Mouse (Mus musculus): ENCODE data around the gene Osbpl10. TPM values are rescaled to one million over a fixed set of nuclear protein-coding genes. Genes with fewer than 3 reads are reported as not detected.

Gene Osbpl10
- polyA plus RNA-seq, 1 experiment from 2014 or later: 4.7 TPM

DNA sequence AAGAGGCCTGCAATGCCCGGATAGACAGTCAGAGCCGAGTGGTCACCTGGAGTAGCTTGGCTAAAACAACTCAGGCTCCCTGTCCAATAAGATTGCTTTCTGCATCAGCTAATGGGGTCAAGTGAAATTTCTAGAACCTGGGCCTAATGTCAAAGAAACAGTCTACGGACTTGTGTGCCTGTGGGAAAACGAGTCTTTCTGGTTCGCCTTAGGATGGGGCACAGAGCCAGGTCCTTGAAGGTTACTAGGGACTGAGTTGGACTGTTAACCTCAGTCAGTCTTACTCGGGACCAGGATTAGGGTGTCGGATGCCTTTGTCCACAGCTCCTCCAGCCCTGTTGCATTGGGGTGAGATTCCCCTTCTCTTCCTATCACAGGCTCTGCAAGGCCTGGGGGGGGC is 218.7 kb downstream of the Osbpl10 start:
- no peak overlapping the region for H3K4me3 ChIP-seq
- H3K9me3 ChIP-seq: no peaks in the 10 kb centered on the region
- H3K9ac ChIP-seq: no peak overlapping the region
- ATAC-seq (ENCODE audit: low FRiP score, low read depth): no peak
- no peak overlapping the region for H3K4me2 ChIP-seq
- H3K4me1 ChIP-seq (replicated peaks): no peaks in the 10 kb centered on the region
- WGBS: 77% methylated on average over 7 of the region's 7 CpGs
- H3K36me3 ChIP-seq: no peaks in the 10 kb centered on the region
- no peak overlapping the region for H3K27ac ChIP-seq (replicated peaks)
- H3K27me3 ChIP-seq: no peaks in the 10 kb centered on the region

GRCm38 (mm10) chr9:115200166-115200862 is 221.9 kb downstream of the Osbpl10 start:
- no peaks in the 10 kb centered on the region for H3K9me3 ChIP-seq
- H3K9ac ChIP-seq: no peak overlapping the region
- H3K36me3 ChIP-seq: no peaks in the 10 kb centered on the region
- 90% methylated on average over 15 of the region's 15 CpGs for WGBS
- no peak overlapping the region for H3K4me2 ChIP-seq
- H3K4me1 ChIP-seq (replicated peaks): no peaks in the 10 kb centered on the region; the same call in 1 of the 2 replicates
- no peak for ATAC-seq (ENCODE audit: low FRiP score, low read depth)
- H3K4me3 ChIP-seq: no peak overlapping the region
- no peak overlapping the region for H3K27ac ChIP-seq (replicated peaks)
- no peaks in the 10 kb centered on the region for H3K27me3 ChIP-seq

GRCm38 (mm10) chr9:115201264-115201663 is 222.9 kb downstream of the Osbpl10 start:
- ATAC-seq (ENCODE audit: low FRiP score, low read depth): no peak
- Histone ChIP-seq H3K4me2 (no peak overlapping the region), H3K27ac (replicated peaks) (no peak overlapping the region), H3K27me3 (no peaks in the 10 kb centered on the region), H3K4me1 (replicated peaks) (peaks cover 8% of the 10 kb centered on the region; the same call in 1 of the 2 replicates), H3K4me3 (no peak overlapping the region), H3K9me3 (no peaks in the 10 kb centered on the region), H3K36me3 (no peaks in the 10 kb centered on the region), H3K9ac (no peak overlapping the region)
- WGBS: 93% methylated on average over 6 of the region's 6 CpGs

- H3K4me3 ChIP-seq: no peak overlapping the region
- no peaks in the 10 kb centered on the region for H3K27me3 ChIP-seq
- no peaks in the 10 kb centered on the region for H3K9me3 ChIP-seq
- no peak for ATAC-seq (ENCODE audit: low FRiP score, low read depth)
- no peak overlapping the region for H3K27ac ChIP-seq (replicated peaks)
- H3K36me3 ChIP-seq: no peaks in the 10 kb centered on the region
- no peak overlapping the region for H3K9ac ChIP-seq
- H3K4me2 ChIP-seq: no peak overlapping the region
- H3K4me1 ChIP-seq (replicated peaks): peaks cover 9% of the 10 kb centered on the region; the same call in 1 of the 2 replicates
- 53% methylated on average over 6 of the region's 6 CpGs for WGBS
Measured at GRCm38 (mm10) chr9:115203136-115203535, 224.8 kb downstream of the Osbpl10 start.

DNA sequence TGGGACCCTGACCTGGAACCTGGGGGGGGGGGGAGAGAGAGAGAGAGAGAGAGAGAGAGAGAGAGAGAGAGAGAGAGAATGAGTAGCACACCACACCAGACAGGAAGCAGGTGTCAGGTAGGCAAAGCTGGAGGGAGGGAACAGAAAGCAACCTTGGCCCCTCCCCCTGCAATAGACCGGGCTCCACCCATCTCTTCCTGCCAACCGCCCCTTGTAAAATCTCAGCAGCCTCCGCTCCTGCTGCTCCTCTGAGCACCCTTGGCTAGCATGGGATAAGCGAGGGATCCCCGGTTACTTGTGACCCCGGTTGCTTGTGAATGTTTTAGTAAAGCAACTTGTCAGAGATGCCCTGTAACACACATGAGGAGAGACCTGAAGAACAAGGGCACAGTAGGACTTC is 227.1 kb downstream of the Osbpl10 start:
- Histone ChIP-seq H3K4me2 (no peak overlapping the region), H3K4me3 (no peak overlapping the region), H3K9me3 (no peaks in the 10 kb centered on the region), H3K27ac (replicated peaks) (no peak overlapping the region), H3K9ac (no peak overlapping the region), H3K27me3 (no peaks in the 10 kb centered on the region), H3K36me3 (no peaks in the 10 kb centered on the region), H3K4me1 (replicated peaks) (peaks cover 9% of the 10 kb centered on the region; the same call in 1 of the 2 replicates)
- no peak for ATAC-seq (ENCODE audit: low FRiP score, low read depth)
- 22% methylated on average over 6 of the region's 6 CpGs for WGBS

DNA sequence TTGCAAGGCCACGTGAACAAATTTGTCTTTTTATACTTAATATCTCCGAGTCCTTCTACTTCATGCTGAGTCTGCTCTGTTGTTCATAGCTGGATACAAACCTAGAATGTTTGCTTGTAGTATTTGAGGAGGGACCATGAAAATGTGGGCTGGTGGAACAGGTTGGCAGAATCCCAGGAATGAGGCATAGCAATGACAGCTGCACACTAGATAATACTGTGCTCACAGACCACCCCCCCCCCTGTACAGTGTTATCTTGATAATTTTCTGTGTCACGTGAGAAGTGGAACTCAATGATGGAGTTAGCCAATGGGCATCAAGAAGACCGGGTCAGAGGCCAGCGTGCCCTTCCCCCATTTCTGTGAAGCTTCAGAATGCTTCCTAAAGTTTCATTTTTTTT is 227.8 kb downstream of the Osbpl10 start:
- Histone ChIP-seq H3K27me3 (no peaks in the 10 kb centered on the region), H3K27ac (replicated peaks) (no peak overlapping the region), H3K4me1 (replicated peaks) (peaks cover 9% of the 10 kb centered on the region; the same call in 1 of the 2 replicates), H3K4me2 (no peak overlapping the region), H3K4me3 (no peak overlapping the region), H3K9me3 (no peaks in the 10 kb centered on the region), H3K36me3 (no peaks in the 10 kb centered on the region), H3K9ac (no peak overlapping the region)
- no peak for ATAC-seq (ENCODE audit: low FRiP score, low read depth)
- WGBS: 55% methylated on average over 5 of the region's 5 CpGs

DNA sequence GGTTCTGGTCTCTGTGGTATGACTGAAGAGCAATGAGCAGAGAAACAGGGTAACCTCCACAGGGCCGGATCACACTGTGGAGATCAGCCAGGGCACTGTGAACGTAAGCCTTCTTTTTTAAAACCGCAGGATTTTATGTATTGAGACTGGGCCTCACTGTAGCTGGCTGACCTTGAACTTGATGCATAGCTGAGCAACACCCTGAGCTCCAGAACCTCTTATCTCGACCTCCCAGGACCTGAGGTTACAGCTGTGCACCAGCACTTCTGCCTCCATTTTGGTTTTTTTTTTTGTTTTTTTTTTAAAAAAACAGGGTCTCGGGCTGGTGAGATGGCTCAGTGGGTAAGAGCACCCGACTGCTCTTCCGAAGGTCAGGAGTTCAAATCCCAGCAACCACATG is 231.4 kb downstream of the Osbpl10 start:
- ATAC-seq (ENCODE audit: low FRiP score, low read depth): no peak
- H3K4me3 ChIP-seq: no peak overlapping the region
- H3K4me2 ChIP-seq: no peak overlapping the region
- no peaks in the 10 kb centered on the region for H3K9me3 ChIP-seq
- H3K4me1 ChIP-seq (replicated peaks): peaks cover 13% of the 10 kb centered on the region
- WGBS: 85% methylated on average over 7 of the region's 7 CpGs
- no peaks in the 10 kb centered on the region for H3K27me3 ChIP-seq
- no peak overlapping the region for H3K9ac ChIP-seq
- no peak overlapping the region for H3K27ac ChIP-seq (replicated peaks)
- H3K36me3 ChIP-seq: no peaks in the 10 kb centered on the region

DNA sequence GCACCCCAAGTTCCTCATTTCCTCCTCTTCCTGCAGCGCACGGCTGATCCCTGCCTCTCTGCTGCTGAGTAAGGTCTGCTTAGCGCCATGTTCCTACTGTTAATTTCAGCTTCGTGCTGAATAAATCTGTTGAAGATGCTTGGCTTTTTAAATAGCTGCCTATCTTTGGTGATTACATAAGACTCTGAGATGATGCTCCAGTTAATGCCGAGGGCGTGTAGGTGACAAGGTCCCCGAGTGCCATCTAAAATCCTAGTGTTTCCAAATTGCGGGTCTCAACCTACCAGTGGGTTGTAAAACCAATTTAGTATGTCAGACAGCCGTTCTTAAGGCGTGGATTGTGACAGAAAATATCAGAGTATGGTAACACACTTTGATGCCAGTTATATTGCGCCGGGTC is 232.2 kb downstream of the Osbpl10 start:
- 81% methylated on average over 12 of the region's 12 CpGs for WGBS
- Histone ChIP-seq H3K36me3 (no peaks in the 10 kb centered on the region), H3K9me3 (no peaks in the 10 kb centered on the region), H3K4me1 (replicated peaks) (peaks cover 19% of the 10 kb centered on the region), H3K27ac (replicated peaks) (no peak overlapping the region), H3K27me3 (no peaks in the 10 kb centered on the region), H3K9ac (no peak overlapping the region), H3K4me3 (no peak overlapping the region), H3K4me2 (no peak overlapping the region)
- no peak for ATAC-seq (ENCODE audit: low FRiP score, low read depth)

GRCm38 (mm10) chr9:115213755-115214264 is 235.4 kb downstream of the Osbpl10 start:
- WGBS: 87% methylated on average over 5 of the region's 5 CpGs
- no peak overlapping the region for H3K9ac ChIP-seq
- ATAC-seq (ENCODE audit: low FRiP score, low read depth): no peak

GRCm38 (mm10) chr9:115214572-115215571 is 236.5 kb downstream of the Osbpl10 start:
- Histone ChIP-seq H3K4me2 (no peak overlapping the region), H3K27me3 (no peaks in the 10 kb centered on the region), H3K27ac (replicated peaks) (no peak overlapping the region), H3K9ac (no peak overlapping the region), H3K4me3 (no peak overlapping the region), H3K36me3 (no peaks in the 10 kb centered on the region), H3K9me3 (no peaks in the 10 kb centered on the region), H3K4me1 (replicated peaks) (peaks cover 14% of the 10 kb centered on the region)
- WGBS: 31% methylated on average over 7 of the region's 7 CpGs
- ATAC-seq (ENCODE audit: low FRiP score, low read depth): no peak

More at GRCm38 (mm10) chr9:115213755-115214264, 235.4 kb downstream of the Osbpl10 start:
- H3K9me3 ChIP-seq: no peaks in the 10 kb centered on the region
- no peak overlapping the region for H3K4me2 ChIP-seq
- no peaks in the 10 kb centered on the region for H3K36me3 ChIP-seq
- no peaks in the 10 kb centered on the region for H3K27me3 ChIP-seq
- no peak overlapping the region for H3K27ac ChIP-seq (replicated peaks)
- H3K4me1 ChIP-seq (replicated peaks): peaks cover 14% of the 10 kb centered on the region
- H3K4me3 ChIP-seq: no peak overlapping the region

DNA sequence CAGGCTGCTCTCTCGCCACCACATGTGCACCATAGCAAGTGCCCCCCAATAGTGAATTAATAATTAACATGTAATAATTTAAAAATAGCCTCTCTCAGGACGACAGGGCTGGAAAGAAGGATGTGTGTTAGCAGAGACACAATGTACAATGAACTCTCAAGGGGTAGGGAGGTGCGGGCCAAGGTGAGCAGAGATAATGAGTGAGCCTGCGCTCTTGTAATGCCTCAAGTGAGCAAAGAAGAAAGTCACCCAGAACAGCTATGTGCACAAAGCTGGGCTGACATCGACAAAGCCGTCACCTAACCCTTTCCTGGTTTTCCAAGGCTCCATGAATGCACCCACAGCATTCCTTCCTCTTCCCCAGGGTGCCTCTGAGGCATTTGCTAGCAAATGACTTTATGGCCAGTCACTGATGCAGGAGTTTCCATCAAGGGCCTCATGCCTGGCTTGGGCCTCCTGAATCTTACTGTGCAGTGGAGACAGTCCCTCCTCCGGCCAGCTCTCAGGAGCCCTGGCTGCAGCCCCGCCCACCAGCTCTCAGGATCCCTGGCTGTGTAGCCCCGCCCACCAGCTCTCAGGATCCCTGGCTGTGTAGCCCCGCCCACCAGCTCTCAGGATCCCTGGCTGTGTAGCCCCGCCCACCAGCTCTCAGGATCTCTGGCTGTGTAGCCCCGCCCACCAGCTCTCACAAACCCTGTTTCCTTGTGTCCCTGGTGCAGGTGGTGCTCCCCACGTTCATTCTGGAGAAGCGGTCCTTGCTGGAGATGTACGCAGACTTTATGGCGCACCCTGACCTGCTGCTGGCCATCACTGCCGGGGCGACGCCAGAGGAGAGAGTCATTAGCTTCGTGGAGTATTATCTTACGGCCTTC is 237.7 kb downstream of the Osbpl10 start:
- Histone ChIP-seq H3K36me3 (no peaks in the 10 kb centered on the region), H3K9me3 (no peaks in the 10 kb centered on the region), H3K4me2 (no peak overlapping the region), H3K27ac (replicated peaks) (no peak overlapping the region), H3K9ac (no peak overlapping the region), H3K27me3 (no peaks in the 10 kb centered on the region), H3K4me1 (replicated peaks) (peaks cover 14% of the 10 kb centered on the region), H3K4me3 (no peak overlapping the region)
- no peak for ATAC-seq (ENCODE audit: low FRiP score, low read depth)
- 33% methylated on average over 21 of the region's 21 CpGs for WGBS
